Mouse (Mus musculus) myocyte (in vitro differentiated cells): Measurements from ENCODE around the gene Imp3.

Experiments used
- E2F4 ChIP-seq: IDR thresholded peaks from one replicate; pipeline ENCODE4 v1.6.1; 2011; ENCODE audit warnings: mild to moderate bottlenecking, control low read depth, moderate library complexity; ENCODE audit not compliant: insufficient read depth
- MYOD1 ChIP-seq, 3 experiments: IDR thresholded peaks; one replicate each; pipeline ENCODE4 v1.6.1; 2011; ENCODE audit warnings: control low read depth in 2 of 3, low read depth in 2 of 3, mild to moderate bottlenecking in 2 of 3, moderate library complexity in 1 of 3; ENCODE audit not compliant: insufficient read length in 2 of 3, control insufficient read depth in 1 of 3
- POLR2A ChIP-seq: IDR thresholded peaks from one replicate; pipeline ENCODE4 v1.6.1; 2011; ENCODE audit warnings: low read depth, mild to moderate bottlenecking, control low read depth, moderate library complexity; ENCODE audit not compliant: insufficient read length
- REST ChIP-seq: IDR thresholded peaks from one replicate; pipeline ENCODE4 v1.6.1; 2011; ENCODE audit warnings: mild to moderate bottlenecking, control low read depth, moderate library complexity; ENCODE audit not compliant: insufficient read depth, insufficient read length
- SRF ChIP-seq: IDR thresholded peaks from one replicate; pipeline ENCODE4 v1.6.1; 2011; ENCODE audit warnings: low read depth; ENCODE audit not compliant: control insufficient read depth, insufficient read length
- TCF12 ChIP-seq: IDR thresholded peaks from one replicate; pipeline ENCODE4 v1.6.1; 2011; ENCODE audit warnings: mild to moderate bottlenecking, control low read depth; ENCODE audit not compliant: poor library complexity, insufficient read depth, severe bottlenecking
- USF1 ChIP-seq: IDR thresholded peaks from one replicate; pipeline ENCODE4 v1.6.1; 2011; ENCODE audit warnings: low read depth, mild to moderate bottlenecking, control low read depth, moderate library complexity

GRCm38 (mm10) chr9:56917131-56917530, 20.1 kb upstream of the Imp3 start:
- no peak for TF ChIP-seq POLR2A
- no peak for TF ChIP-seq E2F4
- TF ChIP-seq MYOD1 (IDR thresholded peaks at IDR 0.05; ENCODE audit: control insufficient read depth in 1 of 3, insufficient read length in 2 of 3, low read depth in 2 of 3), result no peak
- TF ChIP-seq USF1, result no peak
- TF ChIP-seq TCF12, result no peak
- no peak for TF ChIP-seq SRF
- no peak for TF ChIP-seq REST
